Mouse (Mus musculus) liver, postnatal 0 days (tissue): ENCODE data around the gene Slc12a9. TPM values are rescaled to one million over a fixed set of nuclear protein-coding genes. Genes with fewer than 3 reads are reported as not detected.

Source experiments
- ATAC-seq: fragments of 200-750 bp; cut with Nextera tagmentation; 2 replicates; pipeline ENCODE4 v1.8.0; 2017; ENCODE audit warnings: mild to moderate bottlenecking, moderate library complexity
- DNase-seq: peaks from one replicate; pipeline ENCODE4 v3.0.0-alpha.2; 2016
- H3K27ac ChIP-seq: fragments of 300-500 bp; sonication (generic); 2 replicates; pipeline ENCODE4 v1.5.1; 2014; ENCODE audit warnings: antibody characterized with exemption, moderate library complexity, mild to moderate bottlenecking, low read depth
- H3K27me3 ChIP-seq: fragments of 300-500 bp; sonication (generic); 2 replicates; pipeline ENCODE4 v1.6.1; 2014; ENCODE audit warnings: low read length, control low read depth, mixed read lengths; ENCODE audit not compliant: insufficient read depth
- H3K36me3 ChIP-seq: fragments of 300-500 bp; sonication (generic); replicated peaks from 2 replicates; pipeline ENCODE4 v1.6.1; 2014; ENCODE audit warnings: mild to moderate bottlenecking, control low read depth, low read length, moderate library complexity, mixed read lengths; ENCODE audit not compliant: insufficient read depth
- H3K4me1 ChIP-seq: fragments of 300-500 bp; sonication (generic); 2 replicates; pipeline ENCODE4 v1.6.1; 2014; ENCODE audit warnings: antibody characterized with exemption, mild to moderate bottlenecking, control low read depth; ENCODE audit not compliant: insufficient read depth
- H3K4me2 ChIP-seq: fragments of 300-500 bp; sonication (generic); 2 replicates; pipeline ENCODE4 v1.6.1; 2014; ENCODE audit warnings: low read depth, mild to moderate bottlenecking, low read length, moderate library complexity, mixed read lengths
- H3K4me3 ChIP-seq: fragments of 300-500 bp; sonication (generic); 2 replicates; pipeline ENCODE4 v1.5.1; 2014; ENCODE audit warnings: low read depth, low read length
- H3K9ac ChIP-seq: fragments of 300-500 bp; sonication (generic); replicated peaks from 2 replicates; pipeline ENCODE4 v1.6.1; 2014; ENCODE audit warnings: mild to moderate bottlenecking, moderate library complexity
- H3K9me3 ChIP-seq: fragments of 300-500 bp; sonication (generic); 2 replicates; pipeline ENCODE4 v1.6.1; 2016; ENCODE audit warnings: mild to moderate bottlenecking, control low read depth, low read length, mixed read lengths
- CTCF ChIP-seq: sonication (generic); IDR thresholded peaks from 2 replicates; pipeline ENCODE4 v1.5.1; 2016; ENCODE audit warnings: antibody characterized with exemption, low read depth
- EP300 ChIP-seq: IDR thresholded peaks from 2 replicates; pipeline ENCODE4 v1.6.1; 2016; ENCODE audit warnings: antibody characterized with exemption, low read depth, mild to moderate bottlenecking
- WGBS: fragments of 180-500 bp; shearing (Covaris S2); extraction: QIAGEN DNeasy Blood & Tissue Kit; methylation state at CpG from one replicate; pipeline ENCODE4 v1.1.7; 2014; ENCODE audit not compliant: insufficient replicate concordance; 5-methylcytosine and 5-hydroxymethylcytosine counted together
- polyA plus RNA-seq: library from polyadenylated mRNA; unstranded; fragments of >200 nt; fragmentation: Nextera tagmentation; extraction: Ambion mirVana; gene quantifications from 2 replicates; pipeline ENCODE4 v1.2.1, GENCODE M21; 2015

The Slc12a9 gene
- 2.9 and 3.2 TPM in 2 replicates for polyA plus RNA-seq

GRCm38 (mm10) chr5:137333512-137334174, at the start of gene Slc12a9:
Gene Slc12a9 (minus strand): TSS chr5:137333597.
- H3K4me1 ChIP-seq = peaks cover 16% of the 10 kb centered on the region

GRCm38 (mm10) chr5:137381152-137381551, 47.8 kb upstream of the Slc12a9 start:
- TF ChIP-seq CTCF (peak; percentile 87), EP300 (no peak)
- WGBS = 47% methylated on average over 4 of the region's 4 CpGs
- no peak overlapping the region for H3K9ac ChIP-seq

More at GRCm38 (mm10) chr5:137333512-137334174, at the start of gene Slc12a9:
- H3K9me3 ChIP-seq = no peaks in the 10 kb centered on the region
- no peaks in the 10 kb centered on the region for H3K27me3 ChIP-seq
- H3K4me3 ChIP-seq = peak within 1 kb of the TSS; percentile 56
- H3K27ac ChIP-seq = peak within 1 kb of the TSS; percentile 62
- H3K36me3 ChIP-seq = 0 out of 2 replicates have a peak, but pooled peaks cover 2% of the 10 kb centered on the region
- TF ChIP-seq EP300 = no peak
- peak; percentile 79 for TF ChIP-seq CTCF
- ATAC-seq = peak; percentile 90
- WGBS = under 1% methylated on average over 44 of the region's 44 CpGs
- H3K9ac ChIP-seq = peak within 1 kb of the TSS; percentile 64
- DNase-seq = peak; percentile 94
- H3K4me2 ChIP-seq = peak within 1 kb of the TSS; percentile 76

GRCm38 (mm10) chr5:137377603-137378002, 44.2 kb upstream of the Slc12a9 start:
- Histone ChIP-seq H3K9ac (no peak overlapping the region), H3K4me1 (0 out of 2 replicates have a peak, but pooled peaks cover 7% of the 10 kb centered on the region), H3K27ac (no peak overlapping the region), H3K27me3 (no peaks in the 10 kb centered on the region), H3K36me3 (peaks cover 9% of the 10 kb centered on the region), H3K4me2 (no peak overlapping the region), H3K9me3 (no peaks in the 10 kb centered on the region), H3K4me3 (no peak overlapping the region)
- DNase-seq (no peak), ATAC-seq (no peak)
- 33% methylated on average over 11 of the region's 15 CpGs for WGBS
- no peak for TF ChIP-seq CTCF
- no peak for TF ChIP-seq EP300

More at GRCm38 (mm10) chr5:137381152-137381551, 47.8 kb upstream of the Slc12a9 start:
- no peaks in the 10 kb centered on the region for H3K27me3 ChIP-seq
- ATAC-seq (no peak), DNase-seq (peak; percentile 71)
- 0 out of 2 replicates have a peak, but pooled peaks cover 7% of the 10 kb centered on the region for H3K4me1 ChIP-seq
- H3K27ac ChIP-seq = no peak overlapping the region
- no peaks in the 10 kb centered on the region for H3K9me3 ChIP-seq
- no peaks in the 10 kb centered on the region for H3K36me3 ChIP-seq
- no peak overlapping the region for H3K4me2 ChIP-seq
- no peak overlapping the region for H3K4me3 ChIP-seq

GRCm38 (mm10) chr5:137377176-137377575, 43.8 kb upstream of the Slc12a9 start:
- Histone ChIP-seq H3K9me3 (no peaks in the 10 kb centered on the region), H3K4me3 (no peak overlapping the region), H3K27me3 (no peaks in the 10 kb centered on the region), H3K4me1 (0 out of 2 replicates have a peak, but pooled peaks cover 7% of the 10 kb centered on the region), H3K36me3 (peaks cover 14% of the 10 kb centered on the region), H3K4me2 (no peak overlapping the region), H3K9ac (no peak overlapping the region), H3K27ac (no peak overlapping the region)
- DNase-seq (no peak), ATAC-seq (no peak)
- 20% methylated on average over 10 of the region's 11 CpGs for WGBS
- TF ChIP-seq CTCF (no peak), EP300 (no peak)

GRCm38 (mm10) chr5:137376722-137377121, 43.3 kb upstream of the Slc12a9 start:
- Histone ChIP-seq H3K27me3 (no peaks in the 10 kb centered on the region), H3K4me3 (no peak overlapping the region), H3K9me3 (no peaks in the 10 kb centered on the region), H3K4me1 (0 out of 2 replicates have a peak, but pooled peaks cover 7% of the 10 kb centered on the region), H3K4me2 (no peak overlapping the region), H3K27ac (no peak overlapping the region), H3K9ac (no peak overlapping the region), H3K36me3 (peaks cover 17% of the 10 kb centered on the region)
- DNase-seq (no peak), ATAC-seq (no peak)
- 52% methylated on average over 9 of the region's 9 CpGs for WGBS
- TF ChIP-seq EP300 (no peak), CTCF (no peak)

- ATAC-seq (no peak), DNase-seq (no peak)
- peaks cover 21% of the 10 kb centered on the region for H3K36me3 ChIP-seq
- no peak overlapping the region for H3K4me3 ChIP-seq
- no peak overlapping the region for H3K9ac ChIP-seq
- TF ChIP-seq CTCF (peak; percentile 54), EP300 (no peak)
- H3K4me2 ChIP-seq = no peak overlapping the region
- 0 out of 2 replicates have a peak, but pooled peaks cover 7% of the 10 kb centered on the region for H3K4me1 ChIP-seq
- H3K27me3 ChIP-seq = no peaks in the 10 kb centered on the region
- H3K9me3 ChIP-seq = no peaks in the 10 kb centered on the region
- H3K27ac ChIP-seq = no peak overlapping the region
- WGBS = 45% methylated on average over 7 of the region's 7 CpGs
Measured at GRCm38 (mm10) chr5:137376198-137376597, 42.8 kb upstream of the Slc12a9 start.
